Mouse (Mus musculus) intestine, postnatal 0 days (tissue): Measurements from ENCODE around the gene Hus1. TPM values are rescaled to one million over a fixed set of nuclear protein-coding genes. Genes with fewer than 3 reads are reported as not detected.

ENCODE experiments used
- ATAC-seq: fragments of 200-750 bp; cut with Nextera tagmentation; 2 replicates; pipeline ENCODE4 v1.8.0; 2017; ENCODE audit warnings: mild to moderate bottlenecking, moderate TSS enrichment, moderate library complexity
- H3K27ac ChIP-seq: fragments of 300-500 bp; sonication (generic); 2 replicates; pipeline ENCODE4 v1.5.1; 2014; ENCODE audit warnings: mild to moderate bottlenecking, low read depth, low read length, moderate library complexity
- H3K27me3 ChIP-seq: fragments of 300-500 bp; sonication (generic); replicated peaks from 2 replicates; pipeline ENCODE4 v1.6.1; 2014; ENCODE audit warnings: low read length, mixed read lengths; ENCODE audit not compliant: control insufficient read depth, insufficient read depth
- H3K36me3 ChIP-seq: fragments of 300-500 bp; sonication (generic); 2 replicates; pipeline ENCODE4 v1.6.1; 2014; ENCODE audit warnings: mild to moderate bottlenecking, moderate library complexity; ENCODE audit not compliant: control insufficient read depth, insufficient read depth
- H3K4me1 ChIP-seq: fragments of 300-500 bp; sonication (generic); replicated peaks from 2 replicates; pipeline ENCODE4 v1.6.1; 2014; ENCODE audit warnings: antibody characterized with exemption, low read length, mixed read lengths; ENCODE audit not compliant: control insufficient read depth, insufficient read depth
- H3K4me2 ChIP-seq: fragments of 300-500 bp; sonication (generic); replicated peaks from 2 replicates; pipeline ENCODE4 v1.6.1; 2014; ENCODE audit warnings: low read depth, mild to moderate bottlenecking, moderate library complexity
- H3K4me3 ChIP-seq: fragments of 300-500 bp; sonication (generic); 2 replicates; pipeline ENCODE4 v1.5.1; 2014; ENCODE audit warnings: low read depth, low read length
- H3K9ac ChIP-seq: fragments of 300-500 bp; sonication (generic); 2 replicates; pipeline ENCODE4 v1.6.1; 2014; ENCODE audit warnings: mild to moderate bottlenecking, low read depth, low read length
- H3K9me3 ChIP-seq: fragments of 300-500 bp; sonication (generic); 2 replicates; pipeline ENCODE4 v1.6.1; 2016; ENCODE audit warnings: mixed run types; ENCODE audit not compliant: control insufficient read depth
- CTCF ChIP-seq: sonication (generic); IDR thresholded peaks from 2 replicates; pipeline ENCODE4 v1.5.1; 2016; ENCODE audit warnings: low read depth, mild to moderate bottlenecking, control low read depth, antibody characterized with exemption, moderate library complexity
- WGBS: fragments of 180-500 bp; shearing (Covaris S2); extraction: QIAGEN DNeasy Blood & Tissue Kit; methylation state at CpG from one replicate; pipeline ENCODE4 v1.1.7; 2014; 5-methylcytosine and 5-hydroxymethylcytosine counted together
- polyA plus RNA-seq: library from polyadenylated mRNA; unstranded; fragments of >200 nt; fragmentation: Nextera tagmentation; extraction: Ambion mirVana; gene quantifications from 2 replicates; pipeline ENCODE4 v1.2.1, GENCODE M21; 2015

Gene Hus1
- 3.7 and 4.5 TPM in 2 replicates for polyA plus RNA-seq

GRCm38 (mm10) chr11:9010853-9011339 lies at the start of gene Hus1:
Gene Hus1, minus strand, starts transcription at chr11:9011191.
- Histone ChIP-seq H3K36me3 (peaks cover 9% of the 10 kb centered on the region), H3K4me2 (peak within 1 kb of the TSS; percentile 73), H3K27me3 (no peaks in the 10 kb centered on the region), H3K4me1 (no peaks in the 10 kb centered on the region), H3K9me3 (no peaks in the 10 kb centered on the region), H3K27ac (peak within 1 kb of the TSS; percentile 66), H3K9ac (peak within 1 kb of the TSS; percentile 71), H3K4me3 (peak within 1 kb of the TSS; percentile 73)
- WGBS, result 2% methylated on average over 43 of the region's 43 CpGs
- peak; percentile 5; the same call in 1 of the 2 replicates for TF ChIP-seq CTCF
- peak; percentile 97 for ATAC-seq

GRCm38 (mm10) chr11:9060484-9060883 lies 49.5 kb upstream of the Hus1 start:
- Histone ChIP-seq H3K36me3 (no peaks in the 10 kb centered on the region), H3K27me3 (no peaks in the 10 kb centered on the region), H3K4me1 (no peaks in the 10 kb centered on the region), H3K4me2 (no peak overlapping the region), H3K4me3 (no peak overlapping the region), H3K9ac (no peak overlapping the region), H3K27ac (no peak overlapping the region), H3K9me3 (no peaks in the 10 kb centered on the region)
- no peak for TF ChIP-seq CTCF
- WGBS, result 45% methylated on average over 5 of the region's 5 CpGs
- no peak for ATAC-seq

- Histone ChIP-seq H3K9me3 (no peaks in the 10 kb centered on the region), H3K4me2 (no peak overlapping the region), H3K36me3 (no peaks in the 10 kb centered on the region), H3K27me3 (no peaks in the 10 kb centered on the region), H3K27ac (no peak overlapping the region), H3K4me3 (no peak overlapping the region), H3K9ac (no peak overlapping the region), H3K4me1 (no peaks in the 10 kb centered on the region)
- no peak for TF ChIP-seq CTCF
- no peak for ATAC-seq
- 79% methylated on average over 1 of the region's 1 CpGs for WGBS
These were observed 49.0 kb upstream of the Hus1 start for GRCm38 (mm10) chr11:9060029-9060428.

GRCm38 (mm10) chr11:9057711-9058110 lies 46.7 kb upstream of the Hus1 start:
- Histone ChIP-seq H3K4me2 (no peak overlapping the region), H3K9me3 (no peaks in the 10 kb centered on the region), H3K36me3 (no peaks in the 10 kb centered on the region), H3K27ac (no peak overlapping the region), H3K9ac (no peak overlapping the region), H3K4me1 (no peaks in the 10 kb centered on the region), H3K4me3 (no peak overlapping the region), H3K27me3 (no peaks in the 10 kb centered on the region)
- ATAC-seq, result no peak
- 96% methylated on average over 4 of the region's 4 CpGs for WGBS
- TF ChIP-seq CTCF, result no peak

GRCm38 (mm10) chr11:9056937-9057336 lies 45.9 kb upstream of the Hus1 start:
- no peak for ATAC-seq
- H3K27me3 ChIP-seq, result no peaks in the 10 kb centered on the region
- no peaks in the 10 kb centered on the region for H3K36me3 ChIP-seq
- 77% methylated on average over 2 of the region's 2 CpGs for WGBS
- H3K4me1 ChIP-seq, result no peaks in the 10 kb centered on the region
- no peak overlapping the region for H3K4me3 ChIP-seq
- TF ChIP-seq CTCF, result no peak
- H3K9ac ChIP-seq, result no peak overlapping the region
- no peaks in the 10 kb centered on the region for H3K9me3 ChIP-seq
- no peak overlapping the region for H3K27ac ChIP-seq
- H3K4me2 ChIP-seq, result no peak overlapping the region

- H3K27me3 ChIP-seq, result no peaks in the 10 kb centered on the region
- TF ChIP-seq CTCF, result no peak
- H3K4me3 ChIP-seq, result no peak overlapping the region
- H3K9me3 ChIP-seq, result no peaks in the 10 kb centered on the region
- no peak overlapping the region for H3K4me2 ChIP-seq
- no peaks in the 10 kb centered on the region for H3K36me3 ChIP-seq
- H3K27ac ChIP-seq, result no peak overlapping the region
- ATAC-seq, result no peak
- 0 out of 2 replicates have a peak, but pooled peaks cover 5% of the 10 kb centered on the region for H3K4me1 ChIP-seq
- H3K9ac ChIP-seq, result no peak overlapping the region
- 53% methylated on average over 2 of the region's 2 CpGs for WGBS
These were observed 40.9 kb upstream of the Hus1 start for GRCm38 (mm10) chr11:9051895-9052294.

GRCm38 (mm10) chr11:9050241-9050640 lies 39.2 kb upstream of the Hus1 start:
- no peak overlapping the region for H3K27ac ChIP-seq
- WGBS, result 82% methylated on average over 4 of the region's 4 CpGs
- no peak overlapping the region for H3K9ac ChIP-seq
- H3K27me3 ChIP-seq, result no peaks in the 10 kb centered on the region
- no peak for ATAC-seq
- H3K4me2 ChIP-seq, result no peak overlapping the region
- H3K4me1 ChIP-seq, result 0 out of 2 replicates have a peak, but pooled peaks cover 5% of the 10 kb centered on the region
- H3K4me3 ChIP-seq, result no peak overlapping the region
- no peak for TF ChIP-seq CTCF
- no peaks in the 10 kb centered on the region for H3K9me3 ChIP-seq
- H3K36me3 ChIP-seq, result no peaks in the 10 kb centered on the region
